ENCODE assay signal across 15 mouse cellular contexts in genomic region chr14:32861656-32862055, GRCm38 (mm10). TPM values are rescaled to one million over a fixed set of nuclear protein-coding genes. Genes with fewer than 3 reads are reported as not detected.
A peak's percentile ranks its signal among the peaks of the same experiment; 100 is the strongest.
DNase-seq lines count a peak whose midpoint lies in the region; ATAC-seq and TF ChIP-seq lines count a peak whose summit lies in the region.
"Had no signal": no experiment of that assay in that cellular context is flagged by ENCODE, and none has a peak within 500 bp of the region (broad histone marks: within the 10 kb centered on the region; RNA-seq: fewer than 3 reads in every experiment).

No protein-coding gene starts in this region.

- H3K9ac ChIP-seq in hindbrain, embryonic 12.5 days = no peak overlapping the region
- no peak overlapping the region for H3K9ac ChIP-seq in lung, postnatal 0 days (replicated peaks; ENCODE audit: low read depth)
- H3K9ac ChIP-seq in stomach, embryonic 16.5 days (ENCODE audit: low read length) = peak overlapping the region; percentile 28
- H3K9ac ChIP-seq: midbrain, embryonic 13.5 days had no signal

- DNase-seq in hindbrain, embryonic 10.5 days (ENCODE audit: low spot score) = no peak
- DNase-seq in lung, postnatal 0 days (ENCODE audit: low spot score) = peak; percentile 40
- DNase-seq in lung, postnatal 14 days = no peak
- peak; percentile 26 for DNase-seq in heart, postnatal 4 days
- no peak for DNase-seq in testis, postnatal 10 days (ENCODE audit: low spot score)
- DNase-seq: adrenal gland, adult 8-10 months had no signal

- 35% methylated on average over 2 of the region's 2 CpGs for WGBS in hindbrain, embryonic 10.5 days
- WGBS in hindbrain, embryonic 12.5 days = 36% methylated on average over 2 of the region's 2 CpGs
- WGBS in lung, postnatal 0 days = 31% methylated on average over 2 of the region's 2 CpGs
- WGBS in stomach, embryonic 16.5 days = 58% methylated on average over 2 of the region's 2 CpGs

- peaks cover 33% of the 10 kb centered on the region for H3K4me1 ChIP-seq in hindbrain, embryonic 10.5 days (replicated peaks)
- peaks cover 16% of the 10 kb centered on the region for H3K4me1 ChIP-seq in hindbrain, embryonic 12.5 days
- peaks cover 4% of the 10 kb centered on the region for H3K4me1 ChIP-seq in lung, postnatal 0 days (ENCODE audit: insufficient read depth, low read depth, low read length)
- peaks cover 27% of the 10 kb centered on the region; the same call in 1 of the 2 replicates for H3K4me1 ChIP-seq in stomach, embryonic 16.5 days (ENCODE audit: control insufficient read depth, insufficient read depth, low read length)

- ATAC-seq in hindbrain, embryonic 12.5 days (ENCODE audit: low FRiP score) = no peak
- ATAC-seq in lung, postnatal 0 days = 0 out of 2 replicates have a peak, but pooled peaks have one; percentile 18
- ATAC-seq in stomach, embryonic 16.5 days (ENCODE audit: insufficient read depth, low FRiP score) = no peak
- ATAC-seq: midbrain, embryonic 13.5 days; Patski had no signal

- no peaks in the 10 kb centered on the region for H3K9me3 ChIP-seq in hindbrain, embryonic 10.5 days
- no peaks in the 10 kb centered on the region for H3K9me3 ChIP-seq in hindbrain, embryonic 12.5 days (replicated peaks)
- H3K9me3 ChIP-seq in lung, postnatal 0 days (ENCODE audit: low read length) = no peaks in the 10 kb centered on the region
- H3K9me3 ChIP-seq in stomach, embryonic 16.5 days (replicated peaks; ENCODE audit: control insufficient read depth, low read length) = no peaks in the 10 kb centered on the region
- H3K9me3 ChIP-seq: midbrain, embryonic 13.5 days had no signal

- peak overlapping the region; percentile 62 for H3K27ac ChIP-seq in hindbrain, embryonic 10.5 days
- no peak overlapping the region for H3K27ac ChIP-seq in hindbrain, embryonic 12.5 days
- peak overlapping the region; percentile 68 for H3K27ac ChIP-seq in lung, postnatal 0 days (ENCODE audit: low read length)
- peak overlapping the region; percentile 83 for H3K27ac ChIP-seq in stomach, embryonic 16.5 days (ENCODE audit: low read length)
- H3K27ac ChIP-seq: midbrain, embryonic 13.5 days had no signal

- no peaks in the 10 kb centered on the region for H3K36me3 ChIP-seq in hindbrain, embryonic 10.5 days
- H3K36me3 ChIP-seq in hindbrain, embryonic 12.5 days = no peaks in the 10 kb centered on the region
- no peaks in the 10 kb centered on the region for H3K36me3 ChIP-seq in lung, postnatal 0 days (ENCODE audit: insufficient read depth, low read length)
- no peaks in the 10 kb centered on the region for H3K36me3 ChIP-seq in stomach, embryonic 16.5 days (ENCODE audit: control insufficient read depth, insufficient read depth, low read length)
- H3K36me3 ChIP-seq: midbrain, embryonic 13.5 days had no signal

- TF ChIP-seq CTCF in lung, postnatal 0 days (IDR thresholded peaks at IDR 0.05) = no peak

- peaks cover 21% of the 10 kb centered on the region for H3K27me3 ChIP-seq in hindbrain, embryonic 10.5 days (ENCODE audit: insufficient read depth, poor library complexity, severe bottlenecking)
- H3K27me3 ChIP-seq in hindbrain, embryonic 12.5 days = peaks cover 19% of the 10 kb centered on the region; the same call in 1 of the 2 replicates
- no peaks in the 10 kb centered on the region for H3K27me3 ChIP-seq in lung, postnatal 0 days (replicated peaks; ENCODE audit: insufficient read depth, low read length)
- H3K27me3 ChIP-seq in stomach, embryonic 16.5 days (ENCODE audit: control insufficient read depth, insufficient read depth, low read length) = no peaks in the 10 kb centered on the region

- H3K4me2 ChIP-seq in hindbrain, embryonic 12.5 days (replicated peaks) = no peak overlapping the region
- H3K4me2 ChIP-seq in lung, postnatal 0 days (replicated peaks; ENCODE audit: low read depth, low read length) = no peak overlapping the region
- H3K4me2 ChIP-seq in stomach, embryonic 16.5 days (ENCODE audit: low read depth, low read length) = 0 out of 2 replicates have a peak overlapping the region, but pooled peaks have one; percentile 11
- H3K4me2 ChIP-seq: midbrain, embryonic 13.5 days had no signal

- TF ChIP-seq EP300 in lung, postnatal 0 days (IDR thresholded peaks at IDR 0.05) = no peak

- no peak overlapping the region for H3K4me3 ChIP-seq in hindbrain, embryonic 10.5 days
- H3K4me3 ChIP-seq in hindbrain, embryonic 12.5 days = no peak overlapping the region
- H3K4me3 ChIP-seq in lung, postnatal 0 days (ENCODE audit: low read depth, low read length) = no peak overlapping the region
- no peak overlapping the region for H3K4me3 ChIP-seq in stomach, embryonic 16.5 days (replicated peaks; ENCODE audit: low read length)
- H3K4me3 ChIP-seq: midbrain, embryonic 13.5 days had no signal

RNA-seq across cellular contexts. Expression of gene Vstm4, which starts 5.1 kb away (rescaled TPM):
- polyA plus RNA-seq in hindbrain, embryonic 10.5 days (2016; fragmentation: Nextera tagmentation; extraction: Ambion mirVana) = 2.9 and 3.0 TPM in 2 replicates
- polyA plus RNA-seq in hindbrain, embryonic 12.5 days (2016; fragmentation: Nextera tagmentation; extraction: Ambion mirVana) = 7.3 and 8.2 TPM in 2 replicates
- 59.5 and 63.6 TPM in 2 replicates for polyA plus RNA-seq in lung, postnatal 0 days (2015; fragmentation: Nextera tagmentation; extraction: Ambion mirVana)
- 10 to 100 TPM; 18.6 to 19.4 TPM for total RNA-seq in heart, postnatal 4 days (2021)
- polyA plus RNA-seq in stomach, embryonic 16.5 days (2015; fragmentation: Nextera tagmentation; extraction: Ambion mirVana) = 38.5 and 38.6 TPM in 2 replicates
- polyA plus RNA-seq: Patski had no signal

RNA-seq across cellular contexts. Expression of gene Fam170b, which starts 27.9 kb away (rescaled TPM):
- polyA plus RNA-seq in hindbrain, embryonic 10.5 days (2016; fragmentation: Nextera tagmentation; extraction: Ambion mirVana) = not detected in 2 replicates
- not detected in 2 replicates for polyA plus RNA-seq in hindbrain, embryonic 12.5 days (2016; fragmentation: Nextera tagmentation; extraction: Ambion mirVana)
- polyA plus RNA-seq in lung, postnatal 0 days (2015; fragmentation: Nextera tagmentation; extraction: Ambion mirVana) = 0.08 and 0.14 TPM in 2 replicates
- under 1 TPM in 1 of 2 experiments, not detected in 1; 0.16 TPM for total RNA-seq in heart, postnatal 4 days (2021)
- 0.05 TPM in 1 of 2 replicates, not detected in the other for polyA plus RNA-seq in stomach, embryonic 16.5 days (2015; fragmentation: Nextera tagmentation; extraction: Ambion mirVana)
- total RNA-seq: gastrocnemius, adult 18-20 months; layer of hippocampus, postnatal 14 days had no signal
- polyA plus RNA-seq: cortical plate, adult 2 months; forebrain, embryonic 11.5 days; midbrain, embryonic 13.5 days; neural tube, embryonic 14.5 days; Patski had no signal

Comparison
In these comparisons a context has a peak if more than half of its experiments do, and no peak if none do; other contexts are left out.
1. DNase-seq: peak in lung, postnatal 0 days (single experiment) and heart, postnatal 4 days (single experiment); none in hindbrain, embryonic 10.5 days (single experiment), lung, postnatal 14 days (single experiment) and testis, postnatal 10 days (single experiment).